Mouse (Mus musculus): Measurements from ENCODE around the gene Ncoa3.

DNA sequence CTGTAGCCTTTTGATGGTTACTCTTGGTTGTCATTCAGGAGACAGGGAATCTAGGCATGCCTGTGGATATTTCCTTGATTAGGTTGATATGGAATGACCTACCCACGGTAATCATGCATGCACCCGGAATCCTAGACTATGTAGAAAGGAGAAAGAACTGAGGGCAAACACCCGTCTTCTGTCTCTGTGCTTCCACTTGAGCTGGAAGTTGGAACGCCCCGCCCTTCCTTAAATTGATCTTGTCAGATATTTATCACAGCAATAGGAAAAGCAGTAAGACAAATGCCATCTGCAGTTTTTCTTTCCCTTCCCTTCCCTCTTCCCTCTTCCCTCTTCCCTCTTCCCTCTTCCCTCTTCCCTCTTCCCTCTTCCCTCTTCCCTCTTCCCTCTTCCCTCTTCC, 33.5 kb downstream of the Ncoa3 start:
- no peak for TF ChIP-seq CTCF (IDR thresholded peaks at IDR 0.05; ENCODE audit: low read depth)
- TF ChIP-seq EP300 (IDR thresholded peaks at IDR 0.05; ENCODE audit: low read depth) = no peak

All from liver, embryonic 14.5 days (tissue).